Mouse (Mus musculus): ENCODE measurements around the gene Bcl9l. TPM values are rescaled to one million over a fixed set of nuclear protein-coding genes. Genes with fewer than 3 reads are reported as not detected.

Bcl9l gene
- polyA plus RNA-seq, 1 experiment from 2014 or later: 10.2 TPM

DNA sequence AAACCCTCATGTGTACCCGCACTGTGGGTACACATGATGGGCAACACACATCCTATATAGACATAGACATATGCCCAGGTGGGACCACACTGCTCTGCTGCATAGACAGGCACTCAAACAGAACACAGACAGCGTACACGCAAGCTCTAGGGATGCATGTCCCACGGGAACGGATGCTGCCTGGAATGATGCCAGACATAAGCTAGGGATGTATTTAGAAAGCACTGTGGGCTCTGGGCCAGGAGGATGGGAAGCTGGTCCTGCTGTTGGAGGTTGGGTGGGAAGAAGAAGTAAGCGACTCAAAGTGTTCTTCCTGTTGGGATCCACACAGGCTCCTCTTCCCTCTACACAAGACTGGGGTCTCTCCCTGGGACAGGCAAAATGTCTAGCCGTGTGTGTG lies 35.4 kb downstream of the Bcl9l start:
- H3K9me3 ChIP-seq: no peaks in the 10 kb centered on the region
- H3K4me3 ChIP-seq: no peak overlapping the region
- no peak overlapping the region for H3K27ac ChIP-seq (replicated peaks)
- no peak overlapping the region; the same call in 1 of the 2 replicates for H3K9ac ChIP-seq (replicated peaks)
- no peaks in the 10 kb centered on the region for H3K36me3 ChIP-seq
- H3K4me2 ChIP-seq (replicated peaks): no peak overlapping the region
- 89% methylated on average over 7 of the region's 7 CpGs for WGBS
- H3K4me1 ChIP-seq: no peaks in the 10 kb centered on the region
- no peak for ATAC-seq (ENCODE audit: low FRiP score, low read depth)
- H3K27me3 ChIP-seq: no peaks in the 10 kb centered on the region

DNA sequence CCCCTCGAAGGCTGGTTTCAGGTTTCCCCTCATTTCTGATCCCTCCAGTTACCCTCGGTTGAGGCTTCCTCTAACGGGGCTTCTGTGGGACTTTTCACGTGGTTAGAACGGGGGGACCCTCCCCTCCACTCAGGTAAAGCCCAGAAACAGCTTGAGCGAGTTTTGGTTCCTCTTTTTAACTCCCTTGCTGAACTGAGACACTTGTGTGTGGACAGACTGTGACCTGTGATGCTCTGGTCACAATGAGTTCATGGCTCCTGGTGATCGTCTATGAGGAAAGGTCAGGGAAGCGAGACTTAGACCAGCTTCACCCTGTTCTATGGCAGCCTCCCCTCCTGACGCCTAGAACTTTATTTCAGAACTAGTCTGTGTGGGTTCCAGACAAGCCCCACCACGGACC lies 39.3 kb downstream of the Bcl9l start:
- no peaks in the 10 kb centered on the region for H3K4me1 ChIP-seq
- H3K4me3 ChIP-seq: no peak overlapping the region
- no peak for ATAC-seq (ENCODE audit: low FRiP score, low read depth)
- no peak overlapping the region for H3K4me2 ChIP-seq (replicated peaks)
- H3K9ac ChIP-seq (replicated peaks): no peak overlapping the region
- no peaks in the 10 kb centered on the region for H3K36me3 ChIP-seq
- WGBS: 80% methylated on average over 10 of the region's 10 CpGs
- no peaks in the 10 kb centered on the region for H3K9me3 ChIP-seq
- H3K27ac ChIP-seq (replicated peaks): no peak overlapping the region
- H3K27me3 ChIP-seq: no peaks in the 10 kb centered on the region

DNA sequence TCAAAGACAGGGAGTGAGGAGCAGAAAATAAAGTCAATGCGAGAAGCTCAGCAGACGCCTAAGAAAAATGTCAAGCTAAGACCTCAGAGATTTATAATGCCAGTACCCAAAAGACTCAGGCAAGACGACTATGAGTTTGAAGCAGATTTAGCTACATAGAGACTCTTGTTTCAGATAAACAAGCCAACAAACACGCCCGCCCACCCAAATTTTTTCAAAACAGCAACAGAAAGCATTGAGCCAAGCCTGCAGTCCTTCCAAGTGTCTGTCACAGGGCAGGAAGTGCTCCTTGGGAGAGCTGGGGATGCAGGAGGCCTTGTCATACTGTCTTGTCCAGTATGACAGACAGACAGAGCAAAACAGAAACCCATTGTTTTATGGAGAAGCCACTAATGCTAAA lies 41.1 kb downstream of the Bcl9l start:
- Histone ChIP-seq H3K4me3 (no peak overlapping the region), H3K36me3 (no peaks in the 10 kb centered on the region), H3K4me2 (replicated peaks) (no peak overlapping the region), H3K4me1 (no peaks in the 10 kb centered on the region), H3K27me3 (no peaks in the 10 kb centered on the region), H3K9ac (replicated peaks) (no peak overlapping the region), H3K9me3 (no peaks in the 10 kb centered on the region), H3K27ac (replicated peaks) (no peak overlapping the region)
- 88% methylated on average over 5 of the region's 5 CpGs for WGBS
- ATAC-seq (ENCODE audit: low FRiP score, low read depth): no peak

DNA sequence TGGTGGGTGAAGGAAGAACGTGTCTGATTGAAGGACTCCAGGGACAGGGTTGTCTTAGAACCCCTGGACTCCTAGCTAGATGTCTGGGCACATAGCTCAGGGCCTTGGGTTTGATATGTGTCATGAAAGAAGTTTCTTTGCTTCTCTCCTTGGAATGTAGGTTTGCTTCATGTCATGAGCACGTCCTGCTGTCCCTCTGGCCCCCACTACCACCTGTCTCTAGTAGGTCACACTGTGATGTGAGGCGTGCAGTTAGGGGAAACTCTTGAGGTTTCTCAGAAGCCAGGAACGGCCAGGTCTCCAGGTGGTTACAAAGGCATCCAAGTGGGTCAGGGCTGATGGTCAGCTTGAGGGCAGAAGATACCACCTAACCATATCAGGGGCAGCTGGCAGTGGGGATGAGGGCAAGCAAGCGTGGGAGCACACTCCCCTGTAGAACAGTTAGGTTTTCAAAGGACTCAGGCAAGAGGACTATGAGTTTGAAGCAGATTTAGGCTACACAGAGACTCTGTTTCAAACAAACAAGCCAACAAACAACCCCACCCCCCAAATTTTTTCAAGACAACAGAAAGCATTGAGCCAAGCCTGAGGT lies 41.7 kb downstream of the Bcl9l start:
- no peak for ATAC-seq (ENCODE audit: low FRiP score, low read depth)
- Histone ChIP-seq H3K36me3 (no peaks in the 10 kb centered on the region), H3K4me2 (replicated peaks) (no peak overlapping the region), H3K4me3 (no peak overlapping the region), H3K4me1 (no peaks in the 10 kb centered on the region), H3K27me3 (no peaks in the 10 kb centered on the region), H3K9me3 (no peaks in the 10 kb centered on the region), H3K27ac (replicated peaks) (no peak overlapping the region), H3K9ac (replicated peaks) (no peak overlapping the region)
- WGBS: 79% methylated on average over 5 of the region's 5 CpGs

DNA sequence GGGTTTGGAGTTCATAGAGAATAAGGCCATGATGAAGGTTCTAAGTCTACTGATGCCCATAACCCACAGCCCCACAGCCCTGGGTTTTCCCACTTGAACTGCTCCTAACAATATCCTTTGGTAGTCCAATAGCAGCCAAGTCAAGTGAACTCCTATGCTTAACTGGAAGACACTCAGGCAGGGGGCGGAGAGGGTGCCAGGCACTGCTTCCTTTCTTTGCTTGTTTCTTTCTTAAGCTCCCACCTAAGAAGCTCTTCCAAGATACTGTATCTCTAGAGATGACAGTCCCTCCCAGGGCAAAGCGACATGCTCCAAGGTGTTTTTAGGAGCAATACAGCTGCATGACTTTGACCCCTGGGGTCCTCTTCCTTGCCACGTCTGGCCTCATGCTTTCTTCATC lies 42.4 kb downstream of the Bcl9l start:
- H3K4me1 ChIP-seq: no peaks in the 10 kb centered on the region
- no peak overlapping the region for H3K4me3 ChIP-seq
- 77% methylated on average over 3 of the region's 3 CpGs for WGBS
- no peak for ATAC-seq (ENCODE audit: low FRiP score, low read depth)
- H3K4me2 ChIP-seq (replicated peaks): no peak overlapping the region
- H3K36me3 ChIP-seq: no peaks in the 10 kb centered on the region
- no peaks in the 10 kb centered on the region for H3K9me3 ChIP-seq
- no peak overlapping the region for H3K9ac ChIP-seq (replicated peaks)
- no peak overlapping the region for H3K27ac ChIP-seq (replicated peaks)
- no peaks in the 10 kb centered on the region for H3K27me3 ChIP-seq

DNA sequence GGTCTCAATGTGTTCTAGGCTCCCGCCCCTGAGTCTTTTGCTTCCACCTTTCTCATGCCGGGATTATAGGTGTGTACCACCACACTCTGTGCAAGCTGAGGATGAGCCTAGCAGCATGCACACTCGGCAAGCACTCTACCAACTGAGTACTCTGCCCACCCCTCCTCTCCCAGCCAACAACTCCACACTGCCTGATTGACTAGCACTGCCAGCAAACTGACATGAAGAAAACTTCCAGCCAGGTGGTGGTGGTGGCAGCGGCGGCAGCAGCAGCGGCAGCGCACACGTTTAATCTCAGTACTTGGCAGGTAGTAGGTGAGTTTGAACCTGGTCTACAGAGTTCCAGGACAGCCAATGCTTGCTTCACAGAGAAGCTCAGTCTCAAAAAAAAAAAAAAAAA lies 43.0 kb downstream of the Bcl9l start:
- H3K4me1 ChIP-seq: no peaks in the 10 kb centered on the region
- ATAC-seq (ENCODE audit: low FRiP score, low read depth): no peak
- H3K4me3 ChIP-seq: no peak overlapping the region
- H3K9ac ChIP-seq (replicated peaks): no peak overlapping the region
- no peak overlapping the region for H3K27ac ChIP-seq (replicated peaks)
- H3K4me2 ChIP-seq (replicated peaks): no peak overlapping the region
- H3K9me3 ChIP-seq: no peaks in the 10 kb centered on the region
- 89% methylated on average over 8 of the region's 8 CpGs for WGBS
- H3K27me3 ChIP-seq: no peaks in the 10 kb centered on the region
- no peaks in the 10 kb centered on the region for H3K36me3 ChIP-seq

DNA sequence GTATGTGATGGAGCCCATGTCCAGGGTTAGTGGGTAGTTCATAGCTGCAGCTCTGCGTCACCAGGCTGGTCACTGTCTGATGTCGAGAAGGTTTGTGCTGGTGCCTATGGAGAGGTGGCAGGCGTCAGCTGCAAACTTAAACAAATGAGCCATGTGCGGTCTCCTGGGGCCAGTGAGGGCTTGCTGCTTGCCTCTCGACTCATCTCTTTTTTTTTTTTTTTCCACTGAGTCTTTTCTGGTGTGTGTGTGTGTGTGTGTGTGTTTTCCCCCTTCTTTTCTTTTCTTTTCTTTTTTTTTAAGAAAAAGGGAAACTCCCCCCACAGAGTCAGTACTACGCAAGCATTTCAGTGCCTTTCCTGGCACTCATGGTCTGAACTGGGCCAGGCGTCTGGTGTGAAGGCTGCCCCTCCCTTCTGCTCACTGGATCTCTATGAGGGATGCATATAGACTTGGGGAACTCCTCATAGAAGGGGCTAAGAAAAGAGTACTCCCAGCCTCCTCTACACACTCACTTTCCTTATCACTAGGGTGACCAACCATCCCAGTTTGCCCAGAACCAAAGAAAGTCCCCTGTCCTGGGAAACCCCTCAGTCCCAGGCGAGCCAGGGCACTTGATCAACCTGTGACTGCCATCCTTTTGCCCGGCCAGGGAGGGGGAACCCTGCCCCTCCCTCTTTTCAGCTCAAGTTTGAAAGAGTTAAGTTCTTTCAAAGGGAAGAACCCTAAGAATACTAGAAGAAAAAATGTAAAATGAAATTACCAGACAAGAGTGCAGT lies 43.9 kb downstream of the Bcl9l start:
- H3K27ac ChIP-seq (replicated peaks): no peak overlapping the region
- no peak overlapping the region for H3K4me2 ChIP-seq (replicated peaks)
- H3K9ac ChIP-seq (replicated peaks): no peak overlapping the region
- no peaks in the 10 kb centered on the region for H3K27me3 ChIP-seq
- no peaks in the 10 kb centered on the region for H3K36me3 ChIP-seq
- H3K4me3 ChIP-seq: no peak overlapping the region
- no peaks in the 10 kb centered on the region for H3K4me1 ChIP-seq
- WGBS: 65% methylated on average over 9 of the region's 9 CpGs
- no peak for ATAC-seq (ENCODE audit: low FRiP score, low read depth)
- H3K9me3 ChIP-seq: no peaks in the 10 kb centered on the region

DNA sequence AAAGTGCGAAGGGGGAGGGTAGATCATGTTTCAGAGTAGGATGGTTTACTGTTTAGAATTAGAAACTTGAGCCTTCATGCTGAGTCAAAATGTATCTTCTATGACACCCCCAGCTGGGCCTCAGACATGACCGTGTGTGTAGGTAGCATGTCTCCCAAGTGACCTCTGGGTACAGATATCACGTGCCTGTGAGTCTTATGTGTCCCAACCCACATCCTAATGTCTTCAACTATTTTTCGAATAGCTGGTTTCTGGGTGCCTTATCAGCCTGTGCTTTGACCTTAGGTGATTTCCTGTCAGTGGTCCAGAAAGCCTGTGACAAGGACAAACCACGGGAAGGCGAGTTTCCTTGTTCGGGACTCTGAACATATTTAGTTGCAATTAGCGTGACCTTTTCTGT lies 45.7 kb downstream of the Bcl9l start:
- H3K9me3 ChIP-seq: no peaks in the 10 kb centered on the region
- H3K27me3 ChIP-seq: no peaks in the 10 kb centered on the region
- H3K36me3 ChIP-seq: no peaks in the 10 kb centered on the region
- no peak overlapping the region for H3K4me3 ChIP-seq
- no peak overlapping the region for H3K4me2 ChIP-seq (replicated peaks)
- H3K9ac ChIP-seq (replicated peaks): no peak overlapping the region
- 85% methylated on average over 8 of the region's 8 CpGs for WGBS
- H3K4me1 ChIP-seq: no peaks in the 10 kb centered on the region
- no peak overlapping the region for H3K27ac ChIP-seq (replicated peaks)
- ATAC-seq (ENCODE audit: low FRiP score, low read depth): no peak

DNA sequence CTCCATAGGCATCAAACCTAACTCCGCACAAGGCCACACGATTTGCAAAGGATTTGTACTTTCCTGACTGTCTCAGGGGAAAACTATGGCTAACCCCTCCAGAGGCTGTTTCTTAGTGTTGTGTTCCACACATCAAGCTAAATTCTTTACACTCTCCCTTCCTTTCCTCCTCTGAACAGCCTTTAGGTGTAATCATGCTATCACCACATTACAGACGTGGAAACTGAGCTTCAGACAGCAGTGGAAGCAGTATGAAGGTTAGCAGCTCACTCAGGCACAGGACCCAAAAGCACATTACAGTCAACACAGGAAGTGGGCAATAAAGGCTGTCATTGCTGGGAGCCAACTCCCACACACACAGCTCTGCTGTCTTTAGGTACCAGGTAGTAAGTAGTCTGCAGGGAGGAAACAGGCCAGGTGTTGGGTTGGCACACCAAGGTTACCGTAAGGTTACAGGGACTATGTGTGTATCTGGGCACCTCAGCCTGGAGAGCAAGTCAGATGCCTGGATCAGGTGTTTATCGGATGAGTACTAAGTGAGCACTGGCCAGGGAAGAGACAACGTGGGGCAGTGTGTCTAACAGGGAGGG lies 50.5 kb downstream of the Bcl9l start:
- Histone ChIP-seq H3K9ac (replicated peaks) (no peak overlapping the region), H3K27me3 (no peaks in the 10 kb centered on the region), H3K36me3 (no peaks in the 10 kb centered on the region), H3K4me1 (no peaks in the 10 kb centered on the region), H3K4me3 (no peak overlapping the region), H3K4me2 (replicated peaks) (no peak overlapping the region), H3K27ac (replicated peaks) (no peak overlapping the region), H3K9me3 (no peaks in the 10 kb centered on the region)
- ATAC-seq (ENCODE audit: low FRiP score, low read depth): no peak
- WGBS: 84% methylated on average over 6 of the region's 6 CpGs

DNA sequence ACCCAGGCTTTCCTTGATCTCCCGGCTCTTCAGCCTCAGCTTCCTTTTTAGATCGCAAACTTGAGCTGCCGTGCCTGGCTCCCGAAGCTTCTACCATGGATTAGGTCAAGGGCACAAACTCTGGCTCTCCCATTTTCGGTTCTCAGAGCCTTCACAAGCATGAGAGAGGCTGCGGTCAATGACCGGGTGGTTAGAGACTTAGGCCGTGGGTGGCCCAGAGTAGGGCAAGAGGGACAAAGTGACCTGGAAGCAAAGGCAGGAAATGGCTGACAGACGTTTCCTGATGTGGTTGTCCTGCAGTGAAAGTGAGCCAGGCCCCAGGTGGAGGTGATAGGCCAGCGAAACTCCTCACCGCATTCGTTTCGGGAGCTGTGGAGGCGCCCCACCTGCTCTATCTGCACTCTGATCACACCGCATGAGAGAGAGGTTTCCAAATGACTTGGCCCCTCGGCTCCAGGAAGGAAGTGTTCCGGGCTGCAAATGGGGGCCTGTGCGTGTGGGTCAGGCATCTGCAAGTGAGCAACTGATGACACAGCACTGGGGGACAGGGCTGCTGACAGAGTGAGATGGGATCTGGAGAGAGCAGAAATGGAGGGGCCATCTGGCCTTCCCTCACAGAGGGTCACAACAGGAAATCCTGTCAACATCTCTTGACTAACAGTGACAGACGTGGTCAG lies 55.1 kb downstream of the Bcl9l start:
- Histone ChIP-seq H3K4me3 (no peak overlapping the region), H3K9ac (replicated peaks) (no peak overlapping the region), H3K4me2 (replicated peaks) (no peak overlapping the region), H3K9me3 (no peaks in the 10 kb centered on the region), H3K27ac (replicated peaks) (no peak overlapping the region), H3K27me3 (no peaks in the 10 kb centered on the region), H3K4me1 (no peaks in the 10 kb centered on the region), H3K36me3 (no peaks in the 10 kb centered on the region)
- no peak for ATAC-seq (ENCODE audit: low FRiP score, low read depth)
- 79% methylated on average over 19 of the region's 19 CpGs for WGBS

DNA sequence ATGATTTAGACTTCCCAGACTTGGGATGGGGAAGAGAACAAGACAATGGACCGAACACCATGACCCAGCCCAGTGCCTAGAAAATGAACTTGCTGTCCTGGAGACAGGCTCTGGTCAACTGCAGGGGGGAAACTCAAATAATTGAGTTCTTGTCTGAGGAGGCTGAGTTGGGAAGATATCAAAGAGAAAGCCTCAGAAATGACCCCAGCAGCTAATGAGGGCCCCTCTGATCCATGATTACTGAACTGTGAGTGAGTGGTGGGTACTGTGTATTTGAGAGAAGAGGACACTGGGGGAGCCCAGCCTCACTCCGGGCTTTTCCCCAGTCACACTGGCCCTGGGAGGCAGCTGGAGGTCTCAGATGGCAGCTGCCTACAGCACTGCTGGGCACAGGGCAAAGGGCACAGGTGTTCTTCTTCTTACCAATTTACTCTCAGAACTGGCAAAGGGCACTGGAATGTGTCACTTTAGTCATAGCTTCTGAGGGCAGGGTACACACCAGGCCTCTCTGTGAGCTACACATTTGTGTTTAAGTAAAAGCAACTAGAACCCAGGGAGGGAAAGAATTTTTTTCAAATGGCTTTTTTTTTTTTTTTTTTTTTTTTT lies 57.3 kb downstream of the Bcl9l start:
- no peak for ATAC-seq (ENCODE audit: low FRiP score, low read depth)
- H3K4me1 ChIP-seq: no peaks in the 10 kb centered on the region

DNA sequence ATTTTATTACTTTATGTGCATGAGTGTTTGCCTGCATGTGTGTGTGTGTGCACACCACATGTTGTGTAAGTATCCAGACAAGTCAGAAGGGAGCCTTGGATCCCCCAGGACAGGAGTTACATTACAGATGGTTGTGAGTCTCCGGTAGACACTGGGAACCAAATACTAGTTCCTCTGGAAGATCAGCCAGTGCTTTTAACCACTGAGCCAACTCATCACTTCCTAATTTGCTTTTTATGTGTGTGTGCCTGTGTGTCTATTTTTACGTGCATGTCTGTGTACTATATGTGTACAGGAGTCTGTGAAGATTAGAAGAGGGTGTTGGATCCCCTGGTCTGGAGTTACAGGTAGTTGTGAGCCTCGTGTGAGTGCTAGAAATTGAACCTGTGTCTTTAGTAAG lies 58.1 kb downstream of the Bcl9l start:
- Histone ChIP-seq H3K27me3 (no peaks in the 10 kb centered on the region), H3K27ac (replicated peaks) (no peak overlapping the region), H3K4me3 (no peak overlapping the region), H3K4me2 (replicated peaks) (no peak overlapping the region), H3K4me1 (no peaks in the 10 kb centered on the region), H3K9me3 (no peaks in the 10 kb centered on the region), H3K9ac (replicated peaks) (no peak overlapping the region), H3K36me3 (no peaks in the 10 kb centered on the region)
- 85% methylated on average over 3 of the region's 3 CpGs for WGBS
- ATAC-seq (ENCODE audit: low FRiP score, low read depth): no peak

More for the DNA sequence above, 57.3 kb downstream of the Bcl9l start:
- no peak overlapping the region for H3K4me3 ChIP-seq
- H3K9me3 ChIP-seq: no peaks in the 10 kb centered on the region
- H3K9ac ChIP-seq (replicated peaks): no peak overlapping the region
- H3K27ac ChIP-seq (replicated peaks): no peak overlapping the region
- H3K4me2 ChIP-seq (replicated peaks): no peak overlapping the region
- H3K36me3 ChIP-seq: no peaks in the 10 kb centered on the region
- H3K27me3 ChIP-seq: no peaks in the 10 kb centered on the region
- WGBS: 69% methylated on average over 2 of the region's 2 CpGs
